Mouse (Mus musculus) layer of hippocampus, adult 8-10 months (tissue): ENCODE measurements around the gene Mapk3. TPM values are rescaled to one million over a fixed set of nuclear protein-coding genes. Genes with fewer than 3 reads are reported as not detected.
"Not testable (repeated sequence)": the region's sequence is repeated elsewhere in the genome, so short reads cannot be mapped to it uniquely, and the experiment has no call there.

ENCODE experiments used
- DNase-seq, 2 experiments: peaks; one replicate each; pipeline ENCODE4 v3.0.0; 2022; ENCODE audit warnings: low spot score in 2 of 2
- total RNA-seq, 4 experiments: library from RNA; stranded (reverse); gene quantifications; 2 replicates each; pipeline ENCODE4 v1.2.4; 2022

Mapk3 gene
- total RNA-seq, 4 experiments from 2014 or later: 165 to 197 (median 178) TPM

GRCm38 (mm10) chr7:126759672-126760390 lies 430 bp downstream of the Mapk3 start:
- DNase-seq: no peak

GRCm38 (mm10) chr7:126760391-126760802 lies 996 bp downstream of the Mapk3 start:
- DNase-seq: no peak

- no peak for DNase-seq
These were observed 1.6 kb downstream of the Mapk3 start for GRCm38 (mm10) chr7:126760956-126761355.

GRCm38 (mm10) chr7:126761529-126762067 lies 2.2 kb downstream of the Mapk3 start:
- no peak for DNase-seq

- peak; percentile 77 for DNase-seq
These were observed 3.1 kb downstream of the Mapk3 start for GRCm38 (mm10) chr7:126762471-126763008.

- DNase-seq: no peak
These were observed 6.1 kb downstream of the Mapk3 start for GRCm38 (mm10) chr7:126765540-126765939.

GRCm38 (mm10) chr7:126766201-126766600 lies 6.8 kb downstream of the Mapk3 start, which contains the start of gene Gdpd3:
Gene Gdpd3, plus strand, starts transcription at chr7:126766334.
- DNase-seq: no peak

- DNase-seq: no peak
These were observed 7.6 kb downstream of the Mapk3 start for GRCm38 (mm10) chr7:126767001-126767400.

- DNase-seq: no peak
These were observed 11.4 kb downstream of the Mapk3 start for GRCm38 (mm10) chr7:126770784-126771183.

- DNase-seq: no peak
These were observed 13.9 kb downstream of the Mapk3 start for GRCm38 (mm10) chr7:126773351-126773750.

- no peak for DNase-seq
These were observed 15.1 kb downstream of the Mapk3 start for GRCm38 (mm10) chr7:126774463-126774862.

- no peak for DNase-seq
These were observed 16.0 kb downstream of the Mapk3 start for GRCm38 (mm10) chr7:126775185-126775977.

GRCm38 (mm10) chr7:126775978-126776234 lies 16.5 kb downstream of the Mapk3 start:
- no peak for DNase-seq

- peak; percentile 93 for DNase-seq
These were observed 17.2 kb downstream of the Mapk3 start, which contains the start of gene Ypel3 for GRCm38 (mm10) chr7:126776598-126777057. Gene Ypel3, plus strand, starts transcription at chr7:126776955.

- no peak for DNase-seq
These were observed 18.1 kb downstream of the Mapk3 start for GRCm38 (mm10) chr7:126777476-126777875.

GRCm38 (mm10) chr7:126778147-126778546 lies 18.7 kb downstream of the Mapk3 start:
- no peak for DNase-seq

GRCm38 (mm10) chr7:126779101-126779500 lies 19.7 kb downstream of the Mapk3 start:
- DNase-seq: not testable (repeated sequence)

- DNase-seq: peak; percentile 76 to 85
These were observed 20.9 kb downstream of the Mapk3 start for GRCm38 (mm10) chr7:126779983-126780970.

GRCm38 (mm10) chr7:126780971-126781635 lies 21.7 kb downstream of the Mapk3 start, which contains the start of gene Tbx6:
Gene Tbx6, plus strand, starts transcription at chr7:126781483.
- DNase-seq: no peak
